Mouse (Mus musculus): ENCODE data around the gene Rap1gap.

DNA sequence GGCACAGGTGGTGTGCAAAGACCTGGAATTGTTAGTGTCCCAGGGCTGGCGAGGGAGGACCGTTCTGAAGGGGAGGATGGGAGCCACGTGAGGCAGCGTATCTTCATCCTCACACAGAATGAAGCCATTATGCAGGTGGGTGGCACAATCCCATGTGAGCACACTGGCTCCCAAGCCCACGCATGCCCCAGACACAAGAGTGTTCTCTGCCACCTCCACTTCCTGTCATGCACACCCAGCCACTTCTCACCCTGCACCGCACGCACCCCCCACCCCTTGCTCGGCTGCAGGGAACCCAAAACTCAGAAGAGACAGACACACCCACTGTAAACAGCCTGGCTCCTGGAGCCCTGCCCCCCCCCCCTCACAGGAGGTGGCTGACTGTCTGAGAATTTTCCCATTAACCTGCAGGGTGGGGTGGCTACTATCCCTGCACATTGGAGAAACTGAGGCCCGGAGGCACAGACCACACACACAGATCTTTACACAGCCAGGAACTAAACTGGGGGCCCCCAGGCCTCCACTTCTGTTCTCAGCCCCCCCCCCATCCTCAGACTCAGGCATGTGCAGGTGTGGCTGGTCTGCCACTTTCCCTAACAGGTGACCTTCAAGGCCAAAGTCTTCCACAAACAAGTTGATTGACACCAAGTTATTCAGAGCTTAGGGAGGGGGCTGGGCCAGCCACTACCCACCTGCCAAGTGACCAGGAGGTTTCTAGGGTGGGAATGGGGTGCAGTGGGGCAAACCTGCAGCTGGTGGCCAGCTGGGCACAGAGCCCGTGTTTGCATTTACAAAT is 27.8 kb downstream of the Rap1gap start:
- no peak for TF ChIP-seq EP300 (IDR thresholded peaks at IDR 0.05)
- no peak for TF ChIP-seq CTCF (IDR thresholded peaks at IDR 0.05)
